Mouse (Mus musculus) neural tube, embryonic 11.5 days (tissue): Measurements from ENCODE around the gene Gkn2. TPM values are rescaled to one million over a fixed set of nuclear protein-coding genes. Genes with fewer than 3 reads are reported as not detected.

Experiments
- ATAC-seq: fragments of 200-750 bp; cut with Nextera tagmentation; 2 replicates; pipeline ENCODE4 v1.8.0; 2017; ENCODE audit warnings: moderate number of reproducible peaks, mild to moderate bottlenecking, moderate TSS enrichment, moderate library complexity; ENCODE audit not compliant: insufficient read depth, low FRiP score, low TSS enrichment
- DNase-seq: peaks from one replicate; pipeline ENCODE4 v3.0.0-alpha.2; 2015; ENCODE audit warnings: low spot score
- H3K27ac ChIP-seq: fragments of 300-500 bp; sonication (generic); 2 replicates; pipeline ENCODE4 v1.5.1; 2014; ENCODE audit warnings: low read depth, mild to moderate bottlenecking, low read length
- H3K27me3 ChIP-seq: fragments of 300-500 bp; sonication (generic); 2 replicates; pipeline ENCODE4 v1.6.1; 2014; ENCODE audit warnings: mild to moderate bottlenecking, low read length, mixed read lengths; ENCODE audit not compliant: control insufficient read depth, insufficient read depth
- H3K36me3 ChIP-seq: fragments of 300-500 bp; sonication (generic); 2 replicates; pipeline ENCODE4 v1.6.1; 2014; ENCODE audit warnings: mild to moderate bottlenecking, low read length, moderate library complexity, mixed read lengths; ENCODE audit not compliant: control insufficient read depth, insufficient read depth
- H3K4me1 ChIP-seq: fragments of 300-500 bp; sonication (generic); 2 replicates; pipeline ENCODE4 v1.6.1; 2014; ENCODE audit warnings: low read length, mixed read lengths; ENCODE audit not compliant: control insufficient read depth, insufficient read depth
- H3K4me2 ChIP-seq: fragments of 300-500 bp; sonication (generic); 2 replicates; pipeline ENCODE4 v1.6.1; 2014; ENCODE audit warnings: low read depth, mild to moderate bottlenecking, moderate library complexity
- H3K4me3 ChIP-seq: fragments of 300-500 bp; sonication (generic); 2 replicates; pipeline ENCODE4 v1.5.1; 2014; ENCODE audit warnings: low read depth, low read length
- H3K9ac ChIP-seq: fragments of 300-500 bp; sonication (generic); 2 replicates; pipeline ENCODE4 v1.6.1; 2014; ENCODE audit warnings: mild to moderate bottlenecking, low read length
- H3K9me3 ChIP-seq: fragments of 300-500 bp; sonication (generic); 2 replicates; pipeline ENCODE4 v1.6.1; 2016; ENCODE audit warnings: low read length; ENCODE audit not compliant: control insufficient read depth
- WGBS: fragments of 180-500 bp; shearing (Covaris S2); extraction: QIAGEN DNeasy Blood & Tissue Kit; methylation state at CpG from one replicate; pipeline ENCODE4 v1.1.7; 2014; 5-methylcytosine and 5-hydroxymethylcytosine counted together
- polyA plus RNA-seq: library from polyadenylated mRNA; unstranded; fragments of >200 nt; fragmentation: Nextera tagmentation; extraction: Ambion mirVana; gene quantifications from 2 replicates; pipeline ENCODE4 v1.2.1, GENCODE M21; 2014

The Gkn2 gene
- polyA plus RNA-seq, result not detected in 2 replicates

DNA sequence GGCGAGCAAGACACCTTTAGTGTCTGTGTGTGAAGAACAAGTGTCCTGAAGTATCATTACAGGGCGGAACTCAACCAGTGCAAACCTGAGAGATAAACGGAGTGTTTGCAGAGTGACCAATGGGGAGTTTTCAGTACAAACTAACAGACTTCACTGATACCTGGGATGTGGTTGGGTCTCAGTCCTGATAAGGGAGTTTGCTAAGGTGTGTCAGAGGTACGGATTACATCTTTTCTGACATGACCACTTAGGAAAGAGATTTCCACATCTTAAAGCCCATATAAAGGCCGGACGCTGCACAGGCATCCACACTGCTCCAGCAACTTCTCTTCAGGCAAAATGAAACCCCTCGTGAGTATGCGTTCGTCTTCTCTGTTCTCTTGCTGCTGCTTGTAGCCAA is at the start of gene Gkn2:
Gkn2 (plus strand) TSS at position 301 of the 400 bp plus-strand sequence.
- H3K9me3 ChIP-seq, result no peaks in the 10 kb centered on the region
- ATAC-seq, result no peak
- WGBS, result 90% methylated on average over 9 of the region's 9 CpGs

GRCm38 (mm10) chr6:87323381-87323780 is 49.8 kb upstream of the Gkn2 start:
- WGBS, result 89% methylated on average over 2 of the region's 2 CpGs
- no peak overlapping the region for H3K9ac ChIP-seq
- H3K27me3 ChIP-seq, result no peaks in the 10 kb centered on the region
- H3K4me1 ChIP-seq, result no peaks in the 10 kb centered on the region
- no peak overlapping the region for H3K4me2 ChIP-seq
- no peaks in the 10 kb centered on the region for H3K36me3 ChIP-seq
- no peak overlapping the region for H3K27ac ChIP-seq
- no peak for DNase-seq
- H3K9me3 ChIP-seq, result no peaks in the 10 kb centered on the region
- no peak for ATAC-seq
- H3K4me3 ChIP-seq, result no peak overlapping the region

More for the DNA sequence above, at the start of gene Gkn2:
- H3K4me2 ChIP-seq, result no peak within 1 kb of the TSS
- H3K4me1 ChIP-seq, result no peaks in the 10 kb centered on the region
- no peak within 1 kb of the TSS for H3K27ac ChIP-seq
- no peak within 1 kb of the TSS for H3K9ac ChIP-seq
- H3K36me3 ChIP-seq, result no peaks in the 10 kb centered on the region
- DNase-seq, result no peak
- no peak within 1 kb of the TSS for H3K4me3 ChIP-seq
- no peaks in the 10 kb centered on the region for H3K27me3 ChIP-seq

DNA sequence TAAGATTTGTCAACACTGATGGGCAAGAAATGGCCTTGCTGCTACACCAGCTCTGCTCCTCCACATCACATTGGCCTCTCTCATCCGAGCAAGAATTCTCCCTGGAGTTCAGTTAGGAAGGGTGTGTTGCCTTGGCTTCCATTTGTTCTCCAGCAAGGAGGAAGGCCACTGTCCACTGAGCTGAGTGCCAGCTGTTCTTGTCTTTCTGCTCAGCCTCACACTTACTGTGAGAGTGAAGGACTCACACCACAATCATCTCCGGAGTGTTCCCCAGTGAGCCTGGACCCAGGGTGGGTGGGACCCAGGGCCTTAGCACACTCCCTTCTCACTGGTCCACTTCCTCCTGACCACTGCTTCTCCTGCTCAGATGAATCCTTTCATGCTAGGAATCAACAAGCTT is 46.2 kb upstream of the Gkn2 start:
- no peak overlapping the region for H3K4me3 ChIP-seq
- no peaks in the 10 kb centered on the region for H3K9me3 ChIP-seq
- H3K4me1 ChIP-seq, result no peaks in the 10 kb centered on the region
- no peaks in the 10 kb centered on the region for H3K27me3 ChIP-seq
- no peaks in the 10 kb centered on the region for H3K36me3 ChIP-seq
- H3K27ac ChIP-seq, result no peak overlapping the region
- H3K4me2 ChIP-seq, result no peak overlapping the region
- DNase-seq (no peak), ATAC-seq (no peak)
- 79% methylated on average over 2 of the region's 2 CpGs for WGBS
- H3K9ac ChIP-seq, result no peak overlapping the region

GRCm38 (mm10) chr6:87328265-87329173 is 44.6 kb upstream of the Gkn2 start:
- Histone ChIP-seq H3K4me3 (no peak overlapping the region), H3K9me3 (no peaks in the 10 kb centered on the region), H3K27me3 (no peaks in the 10 kb centered on the region), H3K9ac (no peak overlapping the region), H3K27ac (no peak overlapping the region), H3K36me3 (no peaks in the 10 kb centered on the region), H3K4me1 (no peaks in the 10 kb centered on the region), H3K4me2 (no peak overlapping the region)
- DNase-seq, result no peak
- 86% methylated on average over 22 of the region's 22 CpGs for WGBS
- ATAC-seq, result no peak

GRCm38 (mm10) chr6:87332380-87332779 is 40.8 kb upstream of the Gkn2 start:
- Histone ChIP-seq H3K4me1 (no peaks in the 10 kb centered on the region), H3K4me2 (no peak overlapping the region), H3K36me3 (no peaks in the 10 kb centered on the region), H3K9me3 (no peaks in the 10 kb centered on the region), H3K4me3 (no peak overlapping the region), H3K27me3 (no peaks in the 10 kb centered on the region), H3K27ac (no peak overlapping the region), H3K9ac (no peak overlapping the region)
- DNase-seq (no peak), ATAC-seq (no peak)
- 91% methylated on average over 2 of the region's 2 CpGs for WGBS

DNA sequence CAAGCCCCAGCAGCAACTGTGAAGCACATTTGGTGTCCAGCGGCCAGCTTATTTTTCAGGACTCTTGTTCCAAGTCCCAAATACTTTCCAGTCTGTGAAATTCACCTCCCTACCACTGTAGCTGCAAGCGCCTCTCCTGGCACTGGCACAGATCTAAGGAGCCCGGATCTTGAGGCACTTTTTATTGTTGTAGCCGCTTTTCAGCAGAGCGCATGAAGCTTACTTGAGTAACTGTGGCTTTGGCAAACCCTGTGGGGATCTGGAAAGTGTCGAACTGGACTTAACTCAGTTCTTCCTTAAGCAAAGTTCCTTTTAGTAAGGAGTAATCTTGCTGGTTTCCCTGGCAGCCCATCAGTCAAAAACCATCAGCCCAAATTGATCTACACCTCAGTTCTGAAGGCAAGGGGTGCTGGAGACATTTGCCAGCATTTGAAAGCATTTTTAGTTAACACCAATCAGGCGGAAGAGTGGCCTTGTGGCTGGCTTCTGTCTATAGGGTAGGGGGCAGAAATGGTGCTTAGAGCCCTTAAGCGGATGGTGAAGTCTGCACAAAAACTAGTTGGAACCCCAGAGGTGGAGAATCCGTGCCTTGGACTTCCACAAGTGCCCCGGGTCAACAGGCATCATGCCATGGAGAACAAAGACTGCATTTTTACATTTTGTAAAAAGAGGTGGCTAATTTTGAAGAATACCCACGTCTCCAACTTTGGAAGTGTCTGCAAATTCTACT is 38.6 kb upstream of the Gkn2 start:
- H3K27me3 ChIP-seq, result no peaks in the 10 kb centered on the region
- peak overlapping the region; percentile 79 for H3K4me2 ChIP-seq
- peak overlapping the region; percentile 88 for H3K9ac ChIP-seq
- ATAC-seq (no peak), DNase-seq (peak; percentile 40)
- 12% methylated on average over 11 of the region's 11 CpGs for WGBS
- no peaks in the 10 kb centered on the region for H3K9me3 ChIP-seq
- no peak overlapping the region for H3K27ac ChIP-seq
- peak overlapping the region; percentile 76 for H3K4me3 ChIP-seq
- no peaks in the 10 kb centered on the region for H3K4me1 ChIP-seq
- no peaks in the 10 kb centered on the region for H3K36me3 ChIP-seq

GRCm38 (mm10) chr6:87335091-87335934 is 37.8 kb upstream of the Gkn2 start, which contains the start of gene Antxr1:
TSS of gene Antxr1 (minus strand) at chr6:87335821.
- peak; percentile 67 for ATAC-seq
- H3K27me3 ChIP-seq, result no peaks in the 10 kb centered on the region
- no peaks in the 10 kb centered on the region for H3K36me3 ChIP-seq
- peak within 1 kb of the TSS; percentile 76 for H3K4me3 ChIP-seq
- H3K4me1 ChIP-seq, result no peaks in the 10 kb centered on the region
- peak; percentile 73 for DNase-seq
- no peaks in the 10 kb centered on the region for H3K9me3 ChIP-seq
- no peak within 1 kb of the TSS; the same call in 1 of the 2 replicates for H3K27ac ChIP-seq
- H3K4me2 ChIP-seq, result peak within 1 kb of the TSS; percentile 79
- under 1% methylated on average over 54 of the region's 54 CpGs for WGBS
- H3K9ac ChIP-seq, result peak within 1 kb of the TSS; percentile 88

- H3K4me2 ChIP-seq, result peak overlapping the region; percentile 79; the same call in 1 of the 2 replicates
Observed at GRCm38 (mm10) chr6:87335935-87336295, 37.2 kb upstream of the Gkn2 start.

More at GRCm38 (mm10) chr6:87335935-87336295, 37.2 kb upstream of the Gkn2 start:
- Histone ChIP-seq H3K27me3 (no peaks in the 10 kb centered on the region), H3K36me3 (no peaks in the 10 kb centered on the region), H3K9me3 (no peaks in the 10 kb centered on the region), H3K4me1 (no peaks in the 10 kb centered on the region), H3K9ac (no peak overlapping the region), H3K4me3 (no peak overlapping the region; the same call in 1 of the 2 replicates), H3K27ac (no peak overlapping the region)
- 35% methylated on average over 6 of the region's 6 CpGs for WGBS
- no peak for ATAC-seq
- no peak for DNase-seq
